Mouse (Mus musculus) common myeloid progenitor, adult 5-6 weeks (primary cell): Measurements from ENCODE around the gene Eps8l3. TPM values are rescaled to one million over a fixed set of nuclear protein-coding genes. Genes with fewer than 3 reads are reported as not detected.

Source experiments
- ATAC-seq: replicated peaks from 2 replicates; pipeline ENCODE4 v1.8.0; 2016; ENCODE audit warnings: low read depth, mild to moderate bottlenecking, moderate TSS enrichment, inconsistent platforms; ENCODE audit not compliant: poor library complexity, severe bottlenecking
- total RNA-seq: library from RNA; stranded (forward); fragments of 200-1000, 187-1606 nt; gene quantifications from 2 replicates; pipeline ENCODE4 v1.2.3, GENCODE M21; 2017

The Eps8l3 gene
- total RNA-seq, 1 experiment from 2014 or later, result not detected

GRCm38 (mm10) chr3:107935888-107936287 lies 58.9 kb downstream of the Eps8l3 start:
- no peak for ATAC-seq

GRCm38 (mm10) chr3:107939403-107939802 lies 62.4 kb downstream of the Eps8l3 start:
- peak; percentile 83 for ATAC-seq

GRCm38 (mm10) chr3:107939830-107940229 lies 62.8 kb downstream of the Eps8l3 start:
- ATAC-seq, result peak; percentile 71

GRCm38 (mm10) chr3:107940524-107940923 lies 63.5 kb downstream of the Eps8l3 start:
- no peak for ATAC-seq

- ATAC-seq, result no peak
Measured at GRCm38 (mm10) chr3:107941261-107941660, 64.2 kb downstream of the Eps8l3 start.

Other genes with a start within 250 kb of the Eps8l3 start
- gene Gm10961, start 245.9 kb upstream of the Eps8l3 start, total RNA-seq, result not detected in 2 replicates
- gene Strip1, start 245.5 kb upstream of the Eps8l3 start, total RNA-seq, result 17.2 and 21.6 TPM in 2 replicates
- 79.1 and 95.6 TPM in 2 replicates for gene Ahcyl1, start 180.7 kb upstream of the Eps8l3 start, total RNA-seq
- 1.2 and 2.1 TPM in 2 replicates for gene Csf1, start 116.8 kb upstream of the Eps8l3 start, total RNA-seq
- gene Gstm5, start 18.6 kb downstream of the Eps8l3 start, total RNA-seq, result 73.7 and 87.7 TPM in 2 replicates
- 0.39 and 1.6 TPM in 2 replicates for gene Gstm7, start 54.6 kb downstream of the Eps8l3 start, total RNA-seq
- not detected in 2 replicates for gene Gstm6, start 66.5 kb downstream of the Eps8l3 start, total RNA-seq
- not detected in 2 replicates for gene Gstm3, start 92.1 kb downstream of the Eps8l3 start, total RNA-seq
- 2.1 and 5.6 TPM in 2 replicates for gene Gstm2, start 109.2 kb downstream of the Eps8l3 start, total RNA-seq
- gene Gstm1, start 140.7 kb downstream of the Eps8l3 start, total RNA-seq, result 36.8 and 36.9 TPM in 2 replicates
- 8.1 and 9.0 TPM in 2 replicates for gene Gstm4, start 167.7 kb downstream of the Eps8l3 start, total RNA-seq
- gene Ampd2, start 209.4 kb downstream of the Eps8l3 start, total RNA-seq, result 35.3 and 36.7 TPM in 2 replicates
- gene Gnat2, start 215.6 kb downstream of the Eps8l3 start, total RNA-seq, result 5.2 TPM in 1 of 2 replicates, not detected in the other